Mouse (Mus musculus): ENCODE data around the gene Col24a1. TPM values are rescaled to one million over a fixed set of nuclear protein-coding genes. Genes with fewer than 3 reads are reported as not detected.

The Col24a1 gene
- polyA plus RNA-seq, 1 experiment from 2014 or later = 0.91 TPM

DNA sequence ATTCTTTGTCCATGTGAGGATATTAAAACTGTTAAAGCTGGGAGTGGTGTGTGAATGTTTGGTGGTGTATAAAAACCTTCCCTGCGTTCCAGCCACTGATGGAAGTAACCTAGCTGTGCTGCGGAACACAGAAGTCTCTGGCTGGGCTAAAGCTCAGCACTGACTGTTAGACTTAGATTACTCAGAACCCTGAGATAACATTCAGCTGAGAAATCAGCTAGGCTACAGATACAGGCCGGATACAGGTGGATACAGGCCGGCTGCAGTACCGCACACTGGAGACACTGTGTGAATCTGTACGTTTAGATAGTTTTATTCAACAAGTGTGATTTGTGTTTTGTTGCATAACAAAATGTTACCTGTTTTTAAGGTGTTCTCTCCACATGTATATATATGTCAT lies 308.5 kb downstream of the Col24a1 start:
- no peaks in the 10 kb centered on the region for H3K9me3 ChIP-seq
- peaks cover 82% of the 10 kb centered on the region for H3K36me3 ChIP-seq
- H3K27me3 ChIP-seq (replicated peaks) = no peaks in the 10 kb centered on the region
- no peak overlapping the region for H3K4me2 ChIP-seq
- H3K4me3 ChIP-seq = no peak overlapping the region
- no peak overlapping the region for H3K9ac ChIP-seq
- H3K4me1 ChIP-seq = peaks cover 21% of the 10 kb centered on the region
- H3K27ac ChIP-seq (replicated peaks) = no peak overlapping the region
- 62% methylated on average over 6 of the region's 6 CpGs for WGBS
- ATAC-seq (ENCODE audit: extremely low read depth, insufficient number of reproducible peaks, low FRiP score, low TSS enrichment) = no peak

DNA sequence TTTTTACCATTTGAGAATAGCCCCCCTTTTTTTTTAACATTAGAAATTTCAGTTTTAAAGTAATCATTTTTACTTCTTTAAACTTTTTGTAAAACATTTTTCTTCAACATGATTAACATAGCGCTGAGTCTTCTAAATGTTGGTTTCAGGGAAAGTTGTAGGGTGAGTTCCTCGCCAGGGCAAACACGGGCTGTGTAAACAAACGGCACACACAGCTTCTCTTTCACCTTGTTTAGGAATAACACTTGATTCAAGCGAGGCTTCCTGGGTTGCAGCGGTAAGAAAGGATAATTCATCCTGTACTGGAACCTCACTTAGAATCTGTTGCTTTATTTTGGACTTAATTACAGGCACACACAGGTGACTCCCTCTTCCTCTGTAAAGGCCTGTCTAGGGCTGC lies 309.1 kb downstream of the Col24a1 start:
- no peak for ATAC-seq (ENCODE audit: extremely low read depth, insufficient number of reproducible peaks, low FRiP score, low TSS enrichment)
- no peaks in the 10 kb centered on the region for H3K27me3 ChIP-seq (replicated peaks)
- H3K4me2 ChIP-seq = no peak overlapping the region
- peaks cover 80% of the 10 kb centered on the region for H3K36me3 ChIP-seq
- H3K27ac ChIP-seq (replicated peaks) = no peak overlapping the region
- no peaks in the 10 kb centered on the region for H3K9me3 ChIP-seq
- H3K4me1 ChIP-seq = peaks cover 21% of the 10 kb centered on the region
- no peak overlapping the region for H3K4me3 ChIP-seq
- 70% methylated on average over 6 of the region's 6 CpGs for WGBS
- H3K9ac ChIP-seq = no peak overlapping the region

Other genes starting within 250 kb of the Col24a1 start
- 0.09 TPM in 1 of 2 replicates, not detected in the other for gene Clca2, start 193.0 kb upstream of the Col24a1 start, polyA plus RNA-seq (2015; fragmentation: Nextera tagmentation; extraction: Ambion mirVana)
- gene Odf2l, start 173.9 kb upstream of the Col24a1 start, polyA plus RNA-seq (2015; fragmentation: Nextera tagmentation; extraction: Ambion mirVana) = 10.0 and 11.4 TPM in 2 replicates

Data from heart, embryonic 13.5 days (tissue).